Mouse (Mus musculus): ENCODE data around the gene Gucy1b1. TPM values are rescaled to one million over a fixed set of nuclear protein-coding genes. Genes with fewer than 3 reads are reported as not detected.

Gene Gucy1b1
- polyA plus RNA-seq, 1 experiment from 2014 or later = 8.4 TPM

DNA sequence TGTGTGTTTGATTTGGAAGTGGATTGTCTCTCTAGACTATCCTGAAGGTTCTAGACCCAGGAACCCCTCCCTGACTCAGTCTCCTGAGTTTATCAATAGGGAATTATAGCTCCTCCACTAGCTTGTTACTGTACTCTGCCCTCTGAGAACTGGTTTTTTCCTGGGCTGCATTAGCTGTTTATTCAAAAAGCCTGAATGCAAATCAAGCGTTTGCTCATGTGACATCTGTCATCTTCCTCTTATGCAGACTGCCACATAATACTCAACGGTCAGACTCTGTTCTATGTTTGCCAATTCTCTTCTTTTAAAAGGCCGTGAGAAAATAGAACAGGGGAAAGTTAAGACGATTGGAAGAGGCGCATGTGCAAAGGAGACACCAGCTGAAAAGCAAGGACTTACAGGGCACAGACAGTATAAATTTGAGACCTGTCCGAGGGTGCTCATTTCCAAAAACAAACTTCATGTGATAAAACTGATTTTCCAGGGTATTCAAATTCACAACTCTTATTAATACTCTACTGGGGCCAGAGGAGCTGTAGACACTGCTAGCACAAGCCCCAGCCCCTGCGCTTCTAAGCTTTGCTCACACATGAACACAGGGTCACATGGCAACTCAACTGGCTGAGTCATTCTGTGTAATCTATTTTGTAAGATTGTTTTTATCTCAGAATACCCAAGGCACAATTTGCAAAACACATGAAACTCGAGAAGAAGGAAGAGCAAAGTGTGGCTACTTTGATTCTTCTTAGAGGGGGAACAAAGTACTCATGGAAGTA is 91.2 kb downstream of the Gucy1b1 start:
- Histone ChIP-seq H3K27me3 (ENCODE audit: control insufficient read depth, insufficient read depth, low read length) (no peaks in the 10 kb centered on the region), H3K27ac (ENCODE audit: low read depth, low read length) (no peak overlapping the region), H3K9me3 (ENCODE audit: control insufficient read depth, low read length) (no peaks in the 10 kb centered on the region), H3K36me3 (ENCODE audit: control insufficient read depth, insufficient read depth, low read length) (no peaks in the 10 kb centered on the region), H3K9ac (ENCODE audit: low read length) (no peak overlapping the region), H3K4me3 (ENCODE audit: low read depth, low read length) (no peak overlapping the region), H3K4me2 (no peak overlapping the region), H3K4me1 (ENCODE audit: control insufficient read depth, insufficient read depth, low read length) (no peaks in the 10 kb centered on the region)
- ATAC-seq (ENCODE audit: low FRiP score) = no peak
- no peak for DNase-seq (ENCODE audit: low spot score, missing footprints)
- 87% methylated on average over 8 of the region's 8 CpGs for WGBS

Small RNA genes lying within 50 kb of the gene (microRNA-seq; reads per million reads assigned to microRNA genes)
- not detected for gene Mir7010

Other genes with a start within 250 kb of the Gucy1b1 start
- gene Ctso, start 142.1 kb downstream of the Gucy1b1 start, polyA plus RNA-seq (2014; fragmentation: Nextera tagmentation; extraction: Ambion mirVana) = 5.5 and 6.0 TPM in 2 replicates
- gene Tdo2, start 98.5 kb downstream of the Gucy1b1 start, polyA plus RNA-seq (2014; fragmentation: Nextera tagmentation; extraction: Ambion mirVana) = not detected in 2 replicates
- gene Asic5, start 92.4 kb downstream of the Gucy1b1 start, polyA plus RNA-seq (2014; fragmentation: Nextera tagmentation; extraction: Ambion mirVana) = not detected in 2 replicates
- gene Gucy1a1, start 71.1 kb upstream of the Gucy1b1 start, polyA plus RNA-seq (2014; fragmentation: Nextera tagmentation; extraction: Ambion mirVana) = 3.6 and 3.9 TPM in 2 replicates